Mouse (Mus musculus) CH12F3 (cell line): Measurements from ENCODE around the gene Zkscan16.

Source experiments
- in situ Hi-C: fragments of 300-500 bp; cut with MboI; formaldehyde crosslinking; loops from 2 replicates; pipeline ENCODE4 v1.14.3; 2020; ENCODE audit warnings: low sequenced_read_pairs

Zkscan16 gene

GRCm38 (mm10) chr4:58943420-58944205 is at the start of gene Zkscan16:
Gene Zkscan16 (plus strand): TSS chr4:58943628.
- in situ Hi-C loops: no loop called here

- in situ Hi-C loops: no loop called here
Observed at GRCm38 (mm10) chr4:58894399-58894798, 49.0 kb upstream of the Zkscan16 start.

- in situ Hi-C loops: no loop called here
Observed at GRCm38 (mm10) chr4:58897436-58897835, 46.0 kb upstream of the Zkscan16 start.

GRCm38 (mm10) chr4:58898318-58898717 is 45.1 kb upstream of the Zkscan16 start:
- in situ Hi-C loops: no loop called here

GRCm38 (mm10) chr4:58907453-58907852 is 36.0 kb upstream of the Zkscan16 start:
- in situ Hi-C loops: no loop called here

GRCm38 (mm10) chr4:58910175-58911068 is 33.0 kb upstream of the Zkscan16 start:
- in situ Hi-C loops: no loop called here

- in situ Hi-C loops: no loop called here
Observed at GRCm38 (mm10) chr4:58911069-58911830, 32.2 kb upstream of the Zkscan16 start.

- in situ Hi-C loops: no loop called here
Observed at GRCm38 (mm10) chr4:58911831-58912628, 31.4 kb upstream of the Zkscan16 start.

- in situ Hi-C loops: no loop called here
Observed at GRCm38 (mm10) chr4:58912629-58913335, 30.6 kb upstream of the Zkscan16 start, which contains the start of gene Ecpas. Gene Ecpas (minus strand): TSS chr4:58912749.

- in situ Hi-C loops: no loop called here
Observed at GRCm38 (mm10) chr4:58913336-58914026, 29.9 kb upstream of the Zkscan16 start.

GRCm38 (mm10) chr4:58915081-58915826 is 28.2 kb upstream of the Zkscan16 start:
- in situ Hi-C loops: no loop called here

GRCm38 (mm10) chr4:58923933-58924332 is 19.5 kb upstream of the Zkscan16 start:
- in situ Hi-C loops: no loop called here

- in situ Hi-C loops: no loop called here
Observed at GRCm38 (mm10) chr4:58925664-58926063, 17.8 kb upstream of the Zkscan16 start.

- in situ Hi-C loops: no loop called here
Observed at GRCm38 (mm10) chr4:58926120-58926519, 17.3 kb upstream of the Zkscan16 start.

- in situ Hi-C loops: no loop called here
Observed at GRCm38 (mm10) chr4:58927661-58928060, 15.8 kb upstream of the Zkscan16 start.

- in situ Hi-C loops: no loop called here
Observed at GRCm38 (mm10) chr4:58932541-58932940, 10.9 kb upstream of the Zkscan16 start.

- in situ Hi-C loops: no loop called here
Observed at GRCm38 (mm10) chr4:58934308-58934707, 9.1 kb upstream of the Zkscan16 start.

- in situ Hi-C loops: no loop called here
Observed at GRCm38 (mm10) chr4:58934746-58935476, 8.5 kb upstream of the Zkscan16 start.
